Mouse (Mus musculus): Measurements from ENCODE around the gene Zdhhc19. TPM values are rescaled to one million over a fixed set of nuclear protein-coding genes. Genes with fewer than 3 reads are reported as not detected.

Zdhhc19 gene
- total RNA-seq, 1 experiment, result not detected

GRCm38 (mm10) chr16:32477315-32477714, 18.8 kb upstream of the Zdhhc19 start:
- in situ Hi-C loops (cut with MboI; ENCODE audit: low sequenced_read_pairs in 2 of 2, unreplicated experiment in 2 of 2), result no loop called here
- H3K9me3 ChIP-seq (ENCODE audit: control insufficient read depth, insufficient read depth, low read depth, low read length), result no peaks in the 10 kb centered on the region
- no peaks in the 10 kb centered on the region for H3K36me3 ChIP-seq (ENCODE audit: control insufficient read depth, insufficient read depth, low read length, poor library complexity, severe bottlenecking)
- no peaks in the 10 kb centered on the region for H3K4me1 ChIP-seq (ENCODE audit: control insufficient read depth in 2 of 2, insufficient read depth in 2 of 2, low read length in 2 of 2, poor library complexity in 1 of 2)
- DNase-seq (ENCODE audit: low read depth, low spot score), result no peak
- TF ChIP-seq CHD2 (IDR thresholded peaks at IDR 0.05; ENCODE audit: low read depth, low read length), result no peak
- TF ChIP-seq MAFK (IDR thresholded peaks at IDR 0.05; ENCODE audit: insufficient read depth, low read depth, low read length), result no peak
- TF ChIP-seq ZC3H11A (IDR thresholded peaks at IDR 0.05; ENCODE audit: borderline replicate concordance, low read depth, low read length), result no peak
- no peak for TF ChIP-seq ZNF384 (IDR thresholded peaks at IDR 0.05; ENCODE audit: low read depth, low read length)
- no peak for TF ChIP-seq HCFC1 (IDR thresholded peaks at IDR 0.05; ENCODE audit: borderline replicate concordance, insufficient read depth, low read length)
- H3K9ac ChIP-seq (ENCODE audit: insufficient read depth, low read depth, low read length, poor library complexity, severe bottlenecking), result no peak overlapping the region
- H3K27ac ChIP-seq (ENCODE audit: insufficient read depth, low read depth, low read length, poor library complexity, severe bottlenecking), result no peak overlapping the region
- no peak overlapping the region for H3K4me3 ChIP-seq (ENCODE audit: insufficient read depth in 1 of 2, low read depth in 1 of 2, low read length in 2 of 2, poor library complexity in 1 of 2, severe bottlenecking in 1 of 2)

DNA sequence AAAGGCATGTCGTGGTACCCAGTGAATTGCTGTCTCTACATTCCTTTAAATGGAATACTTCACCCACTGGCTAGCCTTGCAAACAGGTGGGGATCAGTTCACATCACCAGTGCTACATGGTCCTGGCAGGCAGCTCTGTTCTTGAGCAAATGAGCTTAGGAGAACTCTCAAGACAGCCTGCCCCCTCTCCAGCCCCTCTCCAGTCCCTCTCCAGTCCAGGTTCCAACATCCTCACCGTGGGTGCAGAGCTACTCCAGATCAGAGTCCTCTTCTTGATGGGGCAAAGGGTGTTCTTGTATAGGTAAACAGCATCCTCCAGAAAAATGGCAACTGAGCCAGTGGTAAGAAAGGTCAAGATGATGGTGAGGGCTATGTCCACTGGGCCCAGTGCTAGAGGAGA, 16.6 kb upstream of the Zdhhc19 start:
- no peak overlapping the region for H3K27ac ChIP-seq (ENCODE audit: insufficient read depth, low read depth, low read length, poor library complexity, severe bottlenecking)
- DNase-seq (ENCODE audit: low read depth, low spot score), result no peak

GRCm38 (mm10) chr16:32484431-32484871, 11.6 kb upstream of the Zdhhc19 start:
- DNase-seq (ENCODE audit: low read depth, low spot score), result no peak
- in situ Hi-C loops (cut with MboI; ENCODE audit: low sequenced_read_pairs in 2 of 2, unreplicated experiment in 2 of 2), result no loop called here
- H3K9me3 ChIP-seq (ENCODE audit: control insufficient read depth, insufficient read depth, low read depth, low read length), result peaks cover 3% of the 10 kb centered on the region; the same call in 1 of the 2 replicates
- H3K9ac ChIP-seq (ENCODE audit: insufficient read depth, low read depth, low read length, poor library complexity, severe bottlenecking), result no peak overlapping the region
- TF ChIP-seq ZNF384 (IDR thresholded peaks at IDR 0.05; ENCODE audit: low read depth, low read length) (no peak), ZC3H11A (IDR thresholded peaks at IDR 0.05; ENCODE audit: borderline replicate concordance, low read depth, low read length) (no peak), CHD2 (IDR thresholded peaks at IDR 0.05; ENCODE audit: low read depth, low read length) (no peak), HCFC1 (IDR thresholded peaks at IDR 0.05; ENCODE audit: borderline replicate concordance, insufficient read depth, low read length) (no peak), MAFK (IDR thresholded peaks at IDR 0.05; ENCODE audit: insufficient read depth, low read depth, low read length) (no peak)
- no peak overlapping the region for H3K4me3 ChIP-seq (ENCODE audit: insufficient read depth in 1 of 2, low read depth in 1 of 2, low read length in 2 of 2, poor library complexity in 1 of 2, severe bottlenecking in 1 of 2)
- peaks cover 5 to 13% of the 10 kb centered on the region in 2 experiments; a peak in 3 of 4 replicates for H3K4me1 ChIP-seq (ENCODE audit: control insufficient read depth in 2 of 2, insufficient read depth in 2 of 2, low read length in 2 of 2, poor library complexity in 1 of 2)
- H3K36me3 ChIP-seq (ENCODE audit: control insufficient read depth, insufficient read depth, low read length, poor library complexity, severe bottlenecking), result no peaks in the 10 kb centered on the region
- no peak overlapping the region for H3K27ac ChIP-seq (ENCODE audit: insufficient read depth, low read depth, low read length, poor library complexity, severe bottlenecking)

More for the DNA sequence above, 16.6 kb upstream of the Zdhhc19 start:
- Histone ChIP-seq H3K4me1 (ENCODE audit: control insufficient read depth in 2 of 2, insufficient read depth in 2 of 2, low read length in 2 of 2, poor library complexity in 1 of 2) (peaks cover 3 to 4% of the 10 kb centered on the region in 2 experiments; a peak in 2 of 4 replicates), H3K9ac (ENCODE audit: insufficient read depth, low read depth, low read length, poor library complexity, severe bottlenecking) (no peak overlapping the region), H3K9me3 (ENCODE audit: control insufficient read depth, insufficient read depth, low read depth, low read length) (no peaks in the 10 kb centered on the region), H3K4me3 (ENCODE audit: insufficient read depth in 1 of 2, low read depth in 1 of 2, low read length in 2 of 2, poor library complexity in 1 of 2, severe bottlenecking in 1 of 2) (no peak overlapping the region), H3K36me3 (ENCODE audit: control insufficient read depth, insufficient read depth, low read length, poor library complexity, severe bottlenecking) (no peaks in the 10 kb centered on the region)
- TF ChIP-seq CHD2 (IDR thresholded peaks at IDR 0.05; ENCODE audit: low read depth, low read length), result no peak
- TF ChIP-seq ZNF384 (IDR thresholded peaks at IDR 0.05; ENCODE audit: low read depth, low read length), result no peak
- no peak for TF ChIP-seq ZC3H11A (IDR thresholded peaks at IDR 0.05; ENCODE audit: borderline replicate concordance, low read depth, low read length)
- TF ChIP-seq HCFC1 (IDR thresholded peaks at IDR 0.05; ENCODE audit: borderline replicate concordance, insufficient read depth, low read length), result no peak
- in situ Hi-C loops (cut with MboI; ENCODE audit: low sequenced_read_pairs in 2 of 2, unreplicated experiment in 2 of 2), result no loop called here

DNA sequence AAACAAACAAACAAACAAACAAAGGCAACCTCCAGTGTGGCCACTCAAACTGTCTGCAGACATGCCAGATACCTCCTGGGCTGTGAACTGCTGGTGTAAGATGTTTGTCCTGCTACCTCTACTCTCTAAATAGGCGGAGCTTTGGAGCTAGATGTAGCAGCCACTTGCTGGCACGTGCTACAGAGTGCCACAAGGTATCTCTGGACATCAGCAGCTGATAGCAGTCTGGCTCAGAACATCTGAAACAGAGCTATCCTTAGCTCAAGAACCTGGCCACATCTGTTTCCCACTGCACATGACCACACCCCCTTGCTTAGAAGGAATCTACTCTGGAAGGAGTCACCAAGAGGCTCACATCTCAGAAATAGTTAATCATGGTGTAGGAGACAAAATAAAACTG, 10.9 kb upstream of the Zdhhc19 start:
- no peak overlapping the region for H3K9ac ChIP-seq (ENCODE audit: insufficient read depth, low read depth, low read length, poor library complexity, severe bottlenecking)
- no peak overlapping the region for H3K27ac ChIP-seq (ENCODE audit: insufficient read depth, low read depth, low read length, poor library complexity, severe bottlenecking)
- H3K4me3 ChIP-seq (ENCODE audit: insufficient read depth in 1 of 2, low read depth in 1 of 2, low read length in 2 of 2, poor library complexity in 1 of 2, severe bottlenecking in 1 of 2), result no peak overlapping the region
- TF ChIP-seq HCFC1 (IDR thresholded peaks at IDR 0.05; ENCODE audit: borderline replicate concordance, insufficient read depth, low read length) (no peak), CHD2 (IDR thresholded peaks at IDR 0.05; ENCODE audit: low read depth, low read length) (no peak), ZNF384 (IDR thresholded peaks at IDR 0.05; ENCODE audit: low read depth, low read length) (no peak), ZC3H11A (IDR thresholded peaks at IDR 0.05; ENCODE audit: borderline replicate concordance, low read depth, low read length) (no peak), MAFK (IDR thresholded peaks at IDR 0.05; ENCODE audit: insufficient read depth, low read depth, low read length) (no peak)
- H3K9me3 ChIP-seq (ENCODE audit: control insufficient read depth, insufficient read depth, low read depth, low read length), result peaks cover 3% of the 10 kb centered on the region; the same call in 1 of the 2 replicates
- DNase-seq (ENCODE audit: low read depth, low spot score), result no peak
- H3K36me3 ChIP-seq (ENCODE audit: control insufficient read depth, insufficient read depth, low read length, poor library complexity, severe bottlenecking), result no peaks in the 10 kb centered on the region
- in situ Hi-C loops (cut with MboI; ENCODE audit: low sequenced_read_pairs in 2 of 2, unreplicated experiment in 2 of 2), result no loop called here
- H3K4me1 ChIP-seq (ENCODE audit: control insufficient read depth in 2 of 2, insufficient read depth in 2 of 2, low read length in 2 of 2, poor library complexity in 1 of 2), result peaks cover 5 to 13% of the 10 kb centered on the region in 2 experiments; a peak in 3 of 4 replicates
